Comparison of ENCODE assay signal across 9 mouse cellular contexts in genomic region chr9:27176154-27176553, GRCm38 (mm10). TPM values are rescaled to one million over a fixed set of nuclear protein-coding genes. Genes with fewer than 3 reads are reported as not detected.
DNase-seq lines count a peak whose midpoint lies in the region; ATAC-seq and TF ChIP-seq lines count a peak whose summit lies in the region.
"Had no signal": no experiment of that assay in that cellular context is flagged by ENCODE, and none has a peak within 500 bp of the region (broad histone marks: within the 10 kb centered on the region; RNA-seq: fewer than 3 reads in every experiment).

No protein-coding gene starts in this region.

- peaks cover 13% of the 10 kb centered on the region for H3K4me1 ChIP-seq in forebrain, embryonic 13.5 days
- H3K4me1 ChIP-seq in hindbrain, embryonic 11.5 days (replicated peaks; ENCODE audit: control insufficient read depth, insufficient read depth, low read length), result no peaks in the 10 kb centered on the region
- H3K4me1 ChIP-seq: liver, embryonic 15.5 days had no signal

- peak; percentile 73 for ATAC-seq in forebrain, embryonic 13.5 days
- peak; percentile 68 for ATAC-seq in hindbrain, embryonic 11.5 days (ENCODE audit: low FRiP score)

- peak; percentile 71 for DNase-seq in gastrocnemius, adult 18-20 months (ENCODE audit: low spot score)
- DNase-seq in gastrocnemius, postnatal 25 days, result no peak
- DNase-seq in c-Kit-positive CD71-positive TER-119-negative erythroid progenitor cells, embryonic 14.5 days (ENCODE audit: low read depth), result peak; percentile 11
- peak; percentile 86 for DNase-seq in hindbrain, embryonic 11.5 days (ENCODE audit: low spot score)
- peak; percentile 74 to 87 for DNase-seq in layer of hippocampus, adult 2 months (ENCODE audit: low spot score in 2 of 2)
- peak; percentile 30 to 69 for DNase-seq in lung, postnatal 4 days
- peak; percentile 4 for DNase-seq in splenic B cell, adult 2 months (ENCODE audit: low read depth, low spot score)

- no peak overlapping the region for H3K4me3 ChIP-seq in forebrain, embryonic 13.5 days
- H3K4me3 ChIP-seq in hindbrain, embryonic 11.5 days (ENCODE audit: low read depth, low read length), result no peak overlapping the region
- H3K4me3 ChIP-seq in layer of hippocampus, adult 2 months, result no peak overlapping the region
- H3K4me3 ChIP-seq: liver, embryonic 15.5 days had no signal

- H3K27ac ChIP-seq in forebrain, embryonic 13.5 days, result no peak overlapping the region
- no peak overlapping the region for H3K27ac ChIP-seq in hindbrain, embryonic 11.5 days (ENCODE audit: low read depth, low read length)
- H3K27ac ChIP-seq in layer of hippocampus, adult 2 months, result peak overlapping the region; percentile 79
- H3K27ac ChIP-seq: liver, embryonic 15.5 days had no signal

- no peaks in the 10 kb centered on the region for H3K27me3 ChIP-seq in forebrain, embryonic 13.5 days
- H3K27me3 ChIP-seq in hindbrain, embryonic 11.5 days (ENCODE audit: control insufficient read depth, insufficient read depth, low read length), result no peaks in the 10 kb centered on the region
- H3K27me3 ChIP-seq in splenic B cell, adult 2 months (ENCODE audit: control insufficient read depth, insufficient read depth, low read length, poor library complexity, severe bottlenecking), result no peaks in the 10 kb centered on the region
- H3K27me3 ChIP-seq: liver, embryonic 15.5 days had no signal

- 2% methylated on average over 2 of the region's 2 CpGs for WGBS in forebrain, embryonic 13.5 days
- 0% methylated on average over 2 of the region's 2 CpGs for whole genome bisulfite sequencing in hindbrain, embryonic 11.5 days

- no peaks in the 10 kb centered on the region for H3K36me3 ChIP-seq in forebrain, embryonic 13.5 days (ENCODE audit: poor library complexity, severe bottlenecking)
- no peaks in the 10 kb centered on the region for H3K36me3 ChIP-seq in hindbrain, embryonic 11.5 days (ENCODE audit: control insufficient read depth, insufficient read depth, low read length)
- no peaks in the 10 kb centered on the region for H3K36me3 ChIP-seq in splenic B cell, adult 2 months (ENCODE audit: control insufficient read depth, insufficient read depth, low read length, poor library complexity, severe bottlenecking)
- H3K36me3 ChIP-seq: liver, embryonic 15.5 days had no signal

- H3K9me3 ChIP-seq in forebrain, embryonic 13.5 days (replicated peaks), result no peaks in the 10 kb centered on the region
- H3K9me3 ChIP-seq in hindbrain, embryonic 11.5 days (ENCODE audit: control insufficient read depth, low read length), result no peaks in the 10 kb centered on the region
- H3K9me3 ChIP-seq: liver, embryonic 15.5 days had no signal

- H3K9ac ChIP-seq in forebrain, embryonic 13.5 days, result no peak overlapping the region
- H3K9ac ChIP-seq in hindbrain, embryonic 11.5 days (ENCODE audit: low read depth, low read length), result no peak overlapping the region
- H3K9ac ChIP-seq: liver, embryonic 15.5 days had no signal

- peak; percentile 94 for TF ChIP-seq CTCF in layer of hippocampus, adult 2 months (conservative IDR thresholded peaks at IDR 0.05)

- no peak overlapping the region for H3K4me2 ChIP-seq in forebrain, embryonic 13.5 days
- H3K4me2 ChIP-seq in hindbrain, embryonic 11.5 days (replicated peaks; ENCODE audit: low read depth, low read length), result no peak overlapping the region
- H3K4me2 ChIP-seq: liver, embryonic 15.5 days had no signal

RNA-seq across cellular contexts. Expression of gene Jam3, which starts 20.9 kb away (rescaled TPM):
- total RNA-seq in gastrocnemius, adult 18-20 months (2021), result 1 to 10 TPM; 5.0 to 9.2 TPM
- total RNA-seq in gastrocnemius, postnatal 25 days (2021), result 1 to 10 TPM; 8.5 to 8.6 TPM
- polyA plus RNA-seq in forebrain, embryonic 13.5 days (2015; fragmentation: Nextera tagmentation; extraction: Ambion mirVana), result 113 and 123 TPM in 2 replicates
- 151 and 163 TPM in 2 replicates for polyA plus RNA-seq in hindbrain, embryonic 11.5 days (2014; fragmentation: Nextera tagmentation; extraction: Ambion mirVana)
- 10 to 100 TPM; 36.4 to 42.3 TPM for total RNA-seq in layer of hippocampus, adult 2 months (2021)
